Mouse (Mus musculus): Measurements from ENCODE around the gene Spryd4.

GRCm38 (mm10) chr10:128210954-128211353 is 653 bp downstream of the Spryd4 start:
- TF ChIP-seq CTCF (IDR thresholded peaks at IDR 0.05) = no peak
- TF ChIP-seq EP300 (IDR thresholded peaks at IDR 0.05) = no peak

Data from lung, postnatal 0 days (tissue).